Mouse (Mus musculus) heart, postnatal 4 days (tissue): ENCODE data around the gene Hoxa13. TPM values are rescaled to one million over a fixed set of nuclear protein-coding genes. Genes with fewer than 3 reads are reported as not detected.

Source experiments
- DNase-seq: peaks from one replicate; pipeline ENCODE4 v3.0.0; 2021
- microRNA-seq, 2 experiments: library from miRNA; unstranded; fragments of <30 nt; microRNA quantifications; one replicate each; pipeline ENCODE4 v1.2.0; 2021 to 2022
- total RNA-seq, 2 experiments: library from RNA; stranded (reverse); gene quantifications; 2 replicates each; pipeline ENCODE4 v1.2.3; 2021

The Hoxa13 gene
- total RNA-seq, 2 experiments from 2014 or later: not detected

- DNase-seq: peak; percentile 29
Measured at GRCm38 (mm10) chr6:52208072-52208867, 52.4 kb downstream of the Hoxa13 start, which contains the start of gene Hoxa6. TSS of gene Hoxa6 (minus strand) at chr6:52208722.

Small RNA genes lying within 50 kb of the gene (microRNA-seq; reads per million reads assigned to microRNA genes)
- gene Mir196b: 73.3 to 90.4 reads per million in 2 experiments

Other genes starting within 250 kb of the Hoxa13 start
- gene Skap2, start 248.3 kb downstream of the Hoxa13 start, total RNA-seq: 10 to 100 TPM in 1 of 2 experiments, 1 to 10 TPM in 1; 9.5 to 11.8 TPM
- under 1 TPM; 0.19 to 0.23 TPM for gene Hoxa1, start 102.6 kb downstream of the Hoxa13 start, total RNA-seq
- gene Hoxa2, start 96.0 kb downstream of the Hoxa13 start, total RNA-seq: under 1 TPM; 0.60 to 0.68 TPM
- under 1 TPM; 0.20 to 0.29 TPM for gene 5730596B20Rik, start 83.4 kb downstream of the Hoxa13 start, total RNA-seq
- gene Hoxa4, start 69.1 kb downstream of the Hoxa13 start, total RNA-seq: under 1 TPM; 0.71 to 0.86 TPM
- 1 to 10 TPM; 1.3 to 1.5 TPM for gene Hoxa5, start 56.3 kb downstream of the Hoxa13 start, total RNA-seq
- gene Hoxa6, start 52.2 kb downstream of the Hoxa13 start, total RNA-seq: not detected
- 1 to 10 TPM; 1.4 TPM for gene Hoxa3, start 47.5 kb downstream of the Hoxa13 start, total RNA-seq
- not detected for gene Gm28308, start 47.5 kb downstream of the Hoxa13 start, total RNA-seq
- under 1 TPM in 1 of 2 experiments, not detected in 1; 0.20 TPM for gene Hoxa7, start 39.0 kb downstream of the Hoxa13 start, total RNA-seq
- not detected for gene Hoxa9, start 29.8 kb downstream of the Hoxa13 start, total RNA-seq
- gene Hoxa10, start 20.0 kb downstream of the Hoxa13 start, total RNA-seq: not detected
- gene Hoxa11, start 15.1 kb downstream of the Hoxa13 start, total RNA-seq: not detected
- not detected for gene Evx1, start 52.6 kb upstream of the Hoxa13 start, total RNA-seq